Mouse (Mus musculus): ENCODE measurements around the gene Ppp2r5a.

DNA sequence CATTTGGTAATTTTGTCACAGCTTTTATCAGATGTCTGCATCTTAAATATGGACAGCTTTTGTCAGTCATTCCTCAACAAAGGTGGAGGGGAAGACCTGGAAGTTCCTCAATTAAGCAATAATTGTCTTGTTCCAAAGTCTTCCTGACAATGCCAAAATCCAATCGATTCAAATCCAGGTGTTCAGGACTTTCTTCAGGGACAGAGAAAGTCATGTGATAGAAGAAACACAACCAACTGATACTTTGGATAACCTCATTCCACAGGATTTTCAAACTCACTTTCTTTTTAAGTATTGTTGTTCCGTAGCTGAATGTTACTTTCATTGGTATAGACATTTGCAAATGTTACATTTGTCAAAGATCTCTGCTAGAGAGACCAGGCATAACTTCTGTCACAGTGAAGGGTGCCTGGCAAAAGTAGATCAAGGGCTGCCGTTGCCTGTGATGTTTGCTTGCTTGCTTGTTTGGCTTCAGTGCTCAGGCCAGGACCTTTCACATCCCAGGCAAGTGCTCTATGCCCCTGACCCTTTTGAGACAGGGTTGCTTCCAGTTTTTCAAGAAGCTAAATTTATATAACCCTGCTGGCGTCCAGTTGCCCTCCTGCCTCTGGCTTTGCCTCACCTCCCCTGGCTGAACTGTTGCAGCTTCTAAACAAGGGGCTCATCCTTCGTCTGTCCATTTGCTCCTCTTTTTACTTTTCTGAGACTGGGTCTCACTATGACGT, 10.8 kb upstream of the Ppp2r5a start:
- TF ChIP-seq CTCF (IDR thresholded peaks at IDR 0.05; ENCODE audit: borderline replicate concordance, extremely low read depth, insufficient read depth, insufficient read length): no peak
- no peak for TF ChIP-seq POLR2A (IDR thresholded peaks at IDR 0.05; ENCODE audit: borderline replicate concordance, extremely low read depth, insufficient read depth, insufficient read length, poor library complexity, severe bottlenecking)

All from brain, embryonic 14.5 days (tissue).